29 mouse cellular contexts compared by ENCODE assay signal in the genomic region with DNA sequence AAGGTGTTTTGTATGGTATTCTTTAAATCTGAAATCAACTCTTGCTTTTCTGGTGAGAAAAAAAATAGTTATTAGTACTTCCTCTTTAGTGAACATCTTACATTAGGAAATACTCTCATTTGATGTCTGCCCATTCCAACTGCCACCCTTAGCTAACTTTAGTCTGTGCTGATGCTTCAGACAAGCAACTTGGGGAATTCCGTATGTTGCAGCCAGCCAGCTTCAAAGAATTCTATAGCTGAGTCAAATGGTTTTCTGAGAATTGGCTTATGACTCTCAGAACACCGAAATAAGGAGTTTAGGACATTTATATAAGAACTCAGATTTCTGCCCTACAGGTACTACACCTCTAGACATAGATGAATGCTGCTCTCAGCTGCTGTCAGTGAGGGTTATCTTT.
A peak's percentile ranks its signal among the peaks of the same experiment; 100 is the strongest.
DNase-seq lines count a peak whose midpoint lies in the region; ATAC-seq lines count a peak whose summit lies in the region.
"Had no signal": no experiment of that assay in that cellular context is flagged by ENCODE, and none has a peak within 500 bp of the region (broad histone marks: within the 10 kb centered on the region; RNA-seq: fewer than 3 reads in every experiment).

No protein-coding gene starts in this region.

- H3K4me3 ChIP-seq in hindbrain, embryonic 16.5 days (ENCODE audit: low read length): no peak overlapping the region
- H3K4me3 ChIP-seq: embryonic facial prominence, embryonic 12.5 days; embryonic facial prominence, embryonic 15.5 days; heart, embryonic 12.5 days; heart, embryonic 15.5 days; hindbrain, embryonic 10.5 days; hindbrain, embryonic 13.5 days; intestine, embryonic 15.5 days had no signal

- H3K4me2 ChIP-seq in hindbrain, embryonic 16.5 days (ENCODE audit: low read length): no peak overlapping the region
- H3K4me2 ChIP-seq: embryonic facial prominence, embryonic 12.5 days; embryonic facial prominence, embryonic 15.5 days; heart, embryonic 12.5 days; heart, embryonic 15.5 days; hindbrain, embryonic 13.5 days; intestine, embryonic 15.5 days had no signal

- H3K9me3 ChIP-seq in hindbrain, embryonic 16.5 days (ENCODE audit: control insufficient read depth, low read length): no peaks in the 10 kb centered on the region
- H3K9me3 ChIP-seq: embryonic facial prominence, embryonic 12.5 days; embryonic facial prominence, embryonic 15.5 days; heart, embryonic 12.5 days; heart, embryonic 15.5 days; hindbrain, embryonic 10.5 days; hindbrain, embryonic 13.5 days; intestine, embryonic 15.5 days had no signal

- no peaks in the 10 kb centered on the region for H3K36me3 ChIP-seq in hindbrain, embryonic 16.5 days (ENCODE audit: control insufficient read depth, insufficient read depth, low read length)
- H3K36me3 ChIP-seq: embryonic facial prominence, embryonic 12.5 days; embryonic facial prominence, embryonic 15.5 days; heart, embryonic 12.5 days; heart, embryonic 15.5 days; hindbrain, embryonic 10.5 days; hindbrain, embryonic 13.5 days; intestine, embryonic 15.5 days had no signal

- intact Hi-C loops in left cerebral cortex, postnatal 36 days (cut with DNase I): no loop called here

- ATAC-seq in activated CD4-positive, CD25-positive, alpha-beta regulatory T cell, adult 4 months: peak; percentile 78
- ATAC-seq in megakaryocyte progenitor cell, adult 5-6 weeks (replicated peaks; ENCODE audit: poor library complexity): peak; percentile 46; the same call in 1 of the 2 replicates
- ATAC-seq in hindbrain, embryonic 16.5 days: no peak
- ATAC-seq: forebrain, embryonic 14.5 days; forebrain, postnatal 0 days; hindbrain, postnatal 0 days; intestine, embryonic 15.5 days had no signal

- WGBS in hindbrain, embryonic 16.5 days: 85% methylated on average over 2 of the region's 2 CpGs

- no peak overlapping the region for H3K27ac ChIP-seq in hindbrain, embryonic 16.5 days (ENCODE audit: low read depth, low read length)
- H3K27ac ChIP-seq: embryonic facial prominence, embryonic 12.5 days; embryonic facial prominence, embryonic 15.5 days; heart, embryonic 15.5 days; hindbrain, embryonic 10.5 days; hindbrain, embryonic 13.5 days; hindbrain, postnatal 0 days; intestine, embryonic 15.5 days had no signal

- no peaks in the 10 kb centered on the region for H3K27me3 ChIP-seq in hindbrain, embryonic 16.5 days (replicated peaks; ENCODE audit: control insufficient read depth, insufficient read depth, low read length)
- H3K27me3 ChIP-seq: embryonic facial prominence, embryonic 12.5 days; embryonic facial prominence, embryonic 15.5 days; heart, embryonic 12.5 days; heart, embryonic 15.5 days; hindbrain, embryonic 13.5 days; intestine, embryonic 15.5 days had no signal

- no peak overlapping the region for H3K9ac ChIP-seq in hindbrain, embryonic 16.5 days (ENCODE audit: low read depth, low read length)
- H3K9ac ChIP-seq: embryonic facial prominence, embryonic 12.5 days; embryonic facial prominence, embryonic 15.5 days; forebrain, postnatal 0 days; heart, embryonic 12.5 days; heart, embryonic 15.5 days; hindbrain, embryonic 13.5 days; intestine, embryonic 15.5 days had no signal

- DNase-seq in CD4-positive, CD25-positive, alpha-beta regulatory T cell, adult 2 months (ENCODE audit: low read depth, low spot score): peak; percentile 60
- DNase-seq in induced T-regulatory cell, adult 2 months (ENCODE audit: low read depth): peak; percentile 65
- DNase-seq in spleen, adult 18-20 months: no peak
- no peak for DNase-seq in frontal cortex, postnatal 36 days (ENCODE audit: low spot score in 2 of 2)
- DNase-seq in left cerebral cortex, postnatal 36 days (ENCODE audit: low spot score in 2 of 2): no peak
- DNase-seq: adrenal gland, adult 8-10 months; adrenal gland, postnatal 25 days; cerebellum, adult 11 months; cerebellum, adult 2 months; cerebellum, adult 9-11 months; cerebellum, postnatal 25 days; forebrain, postnatal 0 days; gastrocnemius, postnatal 25 days; heart, adult 11 months; heart, postnatal 10 days; heart, postnatal 36 days; kidney, adult 11 months had no signal

- H3K4me1 ChIP-seq in hindbrain, embryonic 16.5 days (ENCODE audit: control insufficient read depth, insufficient read depth, low read depth, low read length): no peaks in the 10 kb centered on the region
- H3K4me1 ChIP-seq: embryonic facial prominence, embryonic 12.5 days; embryonic facial prominence, embryonic 15.5 days; heart, embryonic 12.5 days; heart, embryonic 15.5 days; hindbrain, embryonic 10.5 days; hindbrain, embryonic 13.5 days; intestine, embryonic 15.5 days had no signal

Comparison
In these comparisons a context has a peak if more than half of its experiments do, and no peak if none do; other contexts are left out.
1. DNase-seq: peak in CD4-positive, CD25-positive, alpha-beta regulatory T cell, adult 2 months (single experiment) and induced T-regulatory cell, adult 2 months (single experiment); none in spleen, adult 18-20 months (0 of 2), frontal cortex, postnatal 36 days (0 of 2) and left cerebral cortex, postnatal 36 days (0 of 2).